Mouse (Mus musculus) ES-E14 (cell line): ENCODE measurements around the gene Nol4l.

ENCODE experiments used
- HCFC1 ChIP-seq: IDR thresholded peaks from 2 replicates; pipeline ENCODE4 v1.6.1; 2012; ENCODE audit warnings: low read length, inconsistent platforms, borderline replicate concordance; ENCODE audit not compliant: insufficient read depth
- MAFK ChIP-seq: IDR thresholded peaks from 2 replicates; pipeline ENCODE4 v1.6.1; 2014; ENCODE audit warnings: mild to moderate bottlenecking, low read depth, low read length, inconsistent platforms; ENCODE audit not compliant: insufficient read depth

DNA sequence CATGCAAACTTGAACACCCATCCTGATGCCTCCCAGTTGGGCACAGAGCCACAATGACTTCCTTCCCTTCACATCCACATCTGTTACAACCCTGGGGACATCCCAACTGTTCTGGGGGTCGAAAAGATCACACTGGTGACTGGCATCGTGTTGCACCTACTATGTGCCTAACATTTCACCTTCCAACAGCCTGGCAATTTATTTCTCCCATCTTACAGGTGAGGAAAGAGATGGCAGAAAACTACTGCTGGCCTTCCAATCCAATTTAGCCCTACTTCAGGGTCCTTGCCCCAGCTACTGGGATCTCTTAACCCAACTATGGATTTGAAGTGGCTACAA lies 36.4 kb downstream of the Nol4l start:
- TF ChIP-seq MAFK = no peak
- no peak for TF ChIP-seq HCFC1
